Mouse (Mus musculus): Measurements from ENCODE around the gene Bloc1s5. TPM values are rescaled to one million over a fixed set of nuclear protein-coding genes. Genes with fewer than 3 reads are reported as not detected.

The Bloc1s5 gene
- total and polyA plus RNA-seq, 2 experiments from 2014 or later: 8.9 to 18.6 TPM

- no peak for DNase-seq (ENCODE audit: low spot score)
- ATAC-seq (ENCODE audit: low FRiP score): no peak
- Histone ChIP-seq H3K4me3 (ENCODE audit: low read depth, low read length) (no peak overlapping the region), H3K27me3 (ENCODE audit: insufficient read depth, low read length) (no peaks in the 10 kb centered on the region), H3K9me3 (ENCODE audit: low read length) (no peaks in the 10 kb centered on the region), H3K36me3 (ENCODE audit: insufficient read depth, low read length) (peaks cover 6% of the 10 kb centered on the region; the same call in 1 of the 2 replicates), H3K9ac (replicated peaks; ENCODE audit: low read length, poor library complexity, severe bottlenecking) (no peak overlapping the region), H3K4me1 (ENCODE audit: insufficient read depth, low read length) (no peaks in the 10 kb centered on the region), H3K4me2 (ENCODE audit: low read depth, low read length, poor library complexity, severe bottlenecking) (no peak overlapping the region), H3K27ac (ENCODE audit: low read depth, low read length) (no peak overlapping the region)
- 80% methylated on average over 6 of the region's 6 CpGs for WGBS
- no peak for TF ChIP-seq CTCF (IDR thresholded peaks at IDR 0.05)
Measured at GRCm38 (mm10) chr13:38605353-38605752, 29.6 kb downstream of the Bloc1s5 start.

DNA sequence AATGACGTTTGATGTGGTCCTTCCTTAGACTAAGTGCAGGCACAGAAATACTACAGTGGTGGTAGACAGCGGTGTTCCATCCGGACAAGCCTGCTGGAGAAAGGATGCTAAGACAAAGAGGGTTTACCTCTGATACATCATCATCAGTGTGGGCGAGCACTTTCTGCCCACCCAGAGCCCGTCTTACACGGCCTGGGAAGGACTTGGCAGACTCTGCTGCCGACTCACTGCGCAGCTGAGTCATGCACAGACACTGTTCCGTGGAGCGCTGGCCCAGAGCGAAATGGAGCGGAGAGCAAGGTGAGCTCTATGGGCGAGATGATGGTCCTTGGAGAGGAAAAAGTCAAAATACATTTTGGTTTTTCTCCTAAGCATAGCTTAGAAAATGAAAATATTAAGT lies 31.9 kb downstream of the Bloc1s5 start:
- no peak for TF ChIP-seq CTCF (IDR thresholded peaks at IDR 0.05)
- Histone ChIP-seq H3K9me3 (ENCODE audit: low read length) (no peaks in the 10 kb centered on the region), H3K4me2 (ENCODE audit: low read depth, low read length, poor library complexity, severe bottlenecking) (no peak overlapping the region), H3K36me3 (ENCODE audit: insufficient read depth, low read length) (peaks cover 11% of the 10 kb centered on the region), H3K27ac (ENCODE audit: low read depth, low read length) (no peak overlapping the region), H3K27me3 (ENCODE audit: insufficient read depth, low read length) (no peaks in the 10 kb centered on the region), H3K4me1 (ENCODE audit: insufficient read depth, low read length) (no peaks in the 10 kb centered on the region), H3K9ac (replicated peaks; ENCODE audit: low read length, poor library complexity, severe bottlenecking) (no peak overlapping the region), H3K4me3 (ENCODE audit: low read depth, low read length) (no peak overlapping the region)
- WGBS: 88% methylated on average over 13 of the region's 13 CpGs
- DNase-seq (ENCODE audit: low spot score): no peak
- ATAC-seq (ENCODE audit: low FRiP score): no peak

DNA sequence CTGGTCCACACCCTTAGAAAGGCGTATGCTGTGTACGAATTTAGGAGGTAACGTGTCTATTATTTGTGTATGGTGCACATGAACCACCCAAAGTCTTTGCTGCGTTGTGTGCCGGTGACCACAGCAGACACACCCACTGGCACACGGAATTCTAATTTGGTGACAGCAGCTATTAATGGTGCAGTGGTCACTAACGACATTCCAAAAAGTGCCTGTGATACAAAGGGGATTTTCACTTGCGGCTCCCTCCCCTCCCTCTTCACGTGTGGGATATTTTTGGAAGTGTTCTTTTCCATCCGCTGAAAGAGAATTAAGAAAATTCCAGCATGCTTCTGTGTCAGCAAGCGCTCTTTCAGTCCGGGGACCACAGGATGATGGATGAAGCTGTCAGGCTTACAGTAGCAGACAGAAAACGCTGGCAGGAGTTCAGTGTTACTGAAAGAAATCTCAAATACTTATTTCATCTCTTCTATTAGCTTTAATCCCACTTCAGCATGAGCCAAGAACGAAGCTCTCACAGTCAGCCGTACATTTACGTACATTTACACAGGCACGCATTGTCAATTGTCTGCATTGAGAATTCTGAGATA lies 32.6 kb downstream of the Bloc1s5 start:
- DNase-seq (ENCODE audit: low spot score) (peak; percentile 34), ATAC-seq (ENCODE audit: low FRiP score) (no peak)
- no peaks in the 10 kb centered on the region for H3K9me3 ChIP-seq (ENCODE audit: low read length)
- H3K4me2 ChIP-seq (ENCODE audit: low read depth, low read length, poor library complexity, severe bottlenecking): no peak overlapping the region
- no peaks in the 10 kb centered on the region for H3K4me1 ChIP-seq (ENCODE audit: insufficient read depth, low read length)
- no peak overlapping the region for H3K4me3 ChIP-seq (ENCODE audit: low read depth, low read length)
- H3K36me3 ChIP-seq (ENCODE audit: insufficient read depth, low read length): peaks cover 11% of the 10 kb centered on the region
- H3K27me3 ChIP-seq (ENCODE audit: insufficient read depth, low read length): no peaks in the 10 kb centered on the region
- no peak overlapping the region for H3K9ac ChIP-seq (replicated peaks; ENCODE audit: low read length, poor library complexity, severe bottlenecking)
- 72% methylated on average over 17 of the region's 17 CpGs for WGBS
- TF ChIP-seq CTCF (IDR thresholded peaks at IDR 0.05): no peak
- H3K27ac ChIP-seq (ENCODE audit: low read depth, low read length): no peak overlapping the region

DNA sequence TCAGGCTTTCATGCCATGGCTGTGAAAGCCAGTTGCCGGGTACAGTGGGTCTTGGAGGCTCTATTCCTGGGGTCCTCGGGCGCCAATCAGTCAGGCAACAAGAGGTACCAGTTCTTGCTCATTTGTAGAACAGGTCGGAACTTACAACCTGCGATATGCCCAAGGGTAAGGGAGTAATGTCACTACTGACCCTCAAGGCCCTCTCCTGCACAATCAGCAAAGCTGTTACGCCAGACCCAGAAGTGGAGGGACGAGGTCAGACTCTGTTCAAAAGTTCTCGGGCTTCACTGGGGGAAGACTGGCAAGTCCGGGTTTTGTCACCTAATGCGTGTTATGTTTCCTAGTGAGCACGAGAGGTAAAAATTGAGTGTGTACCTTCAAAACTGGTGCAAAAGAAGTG lies 34.1 kb downstream of the Bloc1s5 start:
- Histone ChIP-seq H3K4me1 (ENCODE audit: insufficient read depth, low read length) (no peaks in the 10 kb centered on the region), H3K4me3 (ENCODE audit: low read depth, low read length) (no peak overlapping the region), H3K9me3 (ENCODE audit: low read length) (no peaks in the 10 kb centered on the region), H3K4me2 (ENCODE audit: low read depth, low read length, poor library complexity, severe bottlenecking) (no peak overlapping the region), H3K27me3 (ENCODE audit: insufficient read depth, low read length) (no peaks in the 10 kb centered on the region), H3K36me3 (ENCODE audit: insufficient read depth, low read length) (peaks cover 11% of the 10 kb centered on the region), H3K27ac (ENCODE audit: low read depth, low read length) (no peak overlapping the region), H3K9ac (replicated peaks; ENCODE audit: low read length, poor library complexity, severe bottlenecking) (no peak overlapping the region)
- no peak for TF ChIP-seq CTCF (IDR thresholded peaks at IDR 0.05)
- WGBS: 91% methylated on average over 11 of the region's 11 CpGs
- DNase-seq (ENCODE audit: low spot score) (no peak), ATAC-seq (ENCODE audit: low FRiP score) (no peak)

DNA sequence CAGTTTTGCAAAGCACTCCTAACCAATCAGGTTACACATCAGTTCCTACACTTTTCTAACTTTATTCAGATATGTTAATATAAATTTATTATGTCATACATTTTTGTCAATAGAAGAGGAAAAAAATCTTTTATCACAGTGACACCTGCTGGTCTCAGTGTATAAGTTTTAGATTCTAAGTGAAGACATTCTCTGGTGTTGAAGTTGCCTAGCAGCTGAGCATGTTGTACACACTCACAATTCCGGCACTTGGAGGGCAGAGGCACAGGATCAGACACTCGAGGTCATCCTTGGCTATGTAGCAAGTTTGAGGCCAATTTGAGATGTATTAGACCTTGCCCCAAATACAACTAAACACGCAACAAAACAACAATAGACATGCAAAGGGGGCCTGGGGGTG lies 37.8 kb downstream of the Bloc1s5 start:
- Histone ChIP-seq H3K9me3 (ENCODE audit: low read length) (no peaks in the 10 kb centered on the region), H3K4me2 (ENCODE audit: low read depth, low read length, poor library complexity, severe bottlenecking) (no peak overlapping the region), H3K4me3 (ENCODE audit: low read depth, low read length) (no peak overlapping the region), H3K4me1 (ENCODE audit: insufficient read depth, low read length) (no peaks in the 10 kb centered on the region), H3K27me3 (ENCODE audit: insufficient read depth, low read length) (no peaks in the 10 kb centered on the region), H3K36me3 (ENCODE audit: insufficient read depth, low read length) (peaks cover 5% of the 10 kb centered on the region; the same call in 1 of the 2 replicates), H3K9ac (replicated peaks; ENCODE audit: low read length, poor library complexity, severe bottlenecking) (no peak overlapping the region), H3K27ac (ENCODE audit: low read depth, low read length) (no peak overlapping the region)
- WGBS: 53% methylated on average over 3 of the region's 3 CpGs
- TF ChIP-seq CTCF (IDR thresholded peaks at IDR 0.05): peak; percentile 70
- ATAC-seq (ENCODE audit: low FRiP score) (no peak), DNase-seq (ENCODE audit: low spot score) (peak; percentile 61)

DNA sequence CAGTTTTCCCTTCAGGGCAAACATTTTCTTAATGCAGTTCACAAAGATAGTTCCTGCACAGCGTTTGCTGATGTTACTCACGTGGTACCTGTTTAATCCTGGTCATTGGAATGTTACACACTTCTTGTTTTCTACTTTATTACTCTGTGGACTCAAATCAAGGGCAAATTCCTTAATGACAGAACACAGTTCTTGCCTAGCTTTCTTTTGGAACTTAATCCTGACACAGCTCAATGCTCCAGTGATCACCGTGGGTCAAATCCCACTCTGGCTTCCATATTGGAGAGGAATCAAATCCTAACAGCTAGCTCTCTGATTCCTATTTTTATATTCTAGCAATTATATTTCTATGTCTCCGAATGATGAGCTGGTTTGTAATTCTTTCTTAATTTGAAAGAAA lies 38.4 kb downstream of the Bloc1s5 start:
- DNase-seq (ENCODE audit: low spot score) (no peak), ATAC-seq (ENCODE audit: low FRiP score) (no peak)
- Histone ChIP-seq H3K9ac (replicated peaks; ENCODE audit: low read length, poor library complexity, severe bottlenecking) (no peak overlapping the region), H3K27me3 (ENCODE audit: insufficient read depth, low read length) (no peaks in the 10 kb centered on the region), H3K4me1 (ENCODE audit: insufficient read depth, low read length) (no peaks in the 10 kb centered on the region), H3K9me3 (ENCODE audit: low read length) (no peaks in the 10 kb centered on the region), H3K4me3 (ENCODE audit: low read depth, low read length) (no peak overlapping the region), H3K4me2 (ENCODE audit: low read depth, low read length, poor library complexity, severe bottlenecking) (no peak overlapping the region), H3K27ac (ENCODE audit: low read depth, low read length) (no peak overlapping the region), H3K36me3 (ENCODE audit: insufficient read depth, low read length) (peaks cover 5% of the 10 kb centered on the region; the same call in 1 of the 2 replicates)
- TF ChIP-seq CTCF (IDR thresholded peaks at IDR 0.05): no peak
- WGBS: 49% methylated on average over 4 of the region's 4 CpGs

All from midbrain, postnatal 0 days (tissue).